Mouse (Mus musculus): ENCODE results near the gene Lrp4.
A peak's percentile ranks its signal among the peaks of the same experiment; 100 is the strongest.

Gene Lrp4

GRCm38 (mm10) chr2:91453231-91454075 is 3.9 kb upstream of the Lrp4 start:
- DNase-seq (ENCODE audit: extremely low read depth, insufficient read length, low spot score): no peak

DNA sequence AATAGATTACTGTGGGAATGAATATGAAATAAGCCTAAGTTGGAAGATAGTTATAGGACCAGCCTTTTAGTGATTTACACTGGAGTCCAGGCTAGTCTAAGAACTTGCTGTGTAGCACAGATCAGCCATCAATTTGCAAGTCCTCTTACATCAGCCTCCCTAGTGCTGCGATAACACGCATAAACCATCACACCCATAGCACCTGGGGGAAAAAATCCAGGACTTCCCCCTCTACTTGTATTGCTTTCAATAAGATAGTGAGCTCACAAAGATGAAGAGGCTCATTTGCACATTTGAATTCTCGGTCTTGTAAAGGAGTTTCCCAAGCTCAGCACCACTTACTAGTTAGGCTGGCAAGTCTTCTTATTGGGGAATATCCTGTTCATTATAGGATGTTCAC is 2.9 kb upstream of the Lrp4 start:
- DNase-seq (ENCODE audit: extremely low read depth, insufficient read length, low spot score): no peak

- DNase-seq (ENCODE audit: extremely low read depth, insufficient read length, low spot score): no peak
These were observed 1.5 kb upstream of the Lrp4 start for GRCm38 (mm10) chr2:91455826-91456225.

- no peak for DNase-seq (ENCODE audit: extremely low read depth, insufficient read length, low spot score)
These were observed 715 bp upstream of the Lrp4 start for GRCm38 (mm10) chr2:91456491-91457100.

- DNase-seq (ENCODE audit: extremely low read depth, insufficient read length, low spot score): no peak
These were observed 443 bp downstream of the Lrp4 start for GRCm38 (mm10) chr2:91457656-91458251.

GRCm38 (mm10) chr2:91458252-91458672 is 951 bp downstream of the Lrp4 start:
- DNase-seq (ENCODE audit: extremely low read depth, insufficient read length, low spot score): no peak

- DNase-seq (ENCODE audit: extremely low read depth, insufficient read length, low spot score): no peak
These were observed 1.5 kb downstream of the Lrp4 start for GRCm38 (mm10) chr2:91458673-91459391.

DNA sequence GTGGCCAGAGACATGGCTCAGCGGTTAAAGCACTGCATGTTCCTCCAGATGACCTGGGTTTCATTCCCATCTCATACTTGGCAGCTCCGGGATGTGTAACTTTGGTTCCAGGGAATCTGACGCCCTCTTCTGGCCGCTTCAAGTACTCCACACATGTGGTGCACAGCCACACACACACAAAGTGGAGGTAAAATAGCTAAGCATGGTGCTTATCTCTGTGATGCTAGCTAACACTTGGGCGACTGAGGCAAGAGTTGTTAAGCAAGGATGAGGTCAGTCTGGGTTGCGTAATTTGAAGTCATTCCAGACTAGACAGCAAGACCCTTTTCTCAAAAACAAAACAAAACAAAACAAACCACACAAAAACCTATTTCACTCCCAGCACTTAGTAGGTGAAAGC is 2.8 kb downstream of the Lrp4 start:
- DNase-seq (ENCODE audit: extremely low read depth, insufficient read length, low spot score): no peak

DNA sequence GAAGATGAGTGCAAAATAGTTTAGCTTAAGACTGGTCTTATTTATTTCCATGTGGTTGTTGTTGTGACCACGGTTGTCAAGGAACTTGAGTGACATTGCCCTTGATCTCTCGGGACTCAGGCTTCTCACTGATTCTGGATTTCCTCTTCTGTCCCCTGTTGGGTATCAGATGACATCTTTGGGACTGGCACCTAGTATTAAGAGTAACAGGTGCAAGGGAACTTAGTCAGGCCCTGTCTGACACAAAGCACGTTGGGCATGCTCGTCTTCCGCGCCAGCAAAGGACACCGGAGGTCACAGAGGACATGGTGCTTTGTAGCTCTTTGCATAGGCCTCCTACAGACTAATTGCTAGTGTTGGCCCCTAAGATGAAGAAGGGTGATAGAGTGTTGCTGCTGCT is 3.5 kb downstream of the Lrp4 start:
- DNase-seq (ENCODE audit: extremely low read depth, insufficient read length, low spot score): no peak

DNA sequence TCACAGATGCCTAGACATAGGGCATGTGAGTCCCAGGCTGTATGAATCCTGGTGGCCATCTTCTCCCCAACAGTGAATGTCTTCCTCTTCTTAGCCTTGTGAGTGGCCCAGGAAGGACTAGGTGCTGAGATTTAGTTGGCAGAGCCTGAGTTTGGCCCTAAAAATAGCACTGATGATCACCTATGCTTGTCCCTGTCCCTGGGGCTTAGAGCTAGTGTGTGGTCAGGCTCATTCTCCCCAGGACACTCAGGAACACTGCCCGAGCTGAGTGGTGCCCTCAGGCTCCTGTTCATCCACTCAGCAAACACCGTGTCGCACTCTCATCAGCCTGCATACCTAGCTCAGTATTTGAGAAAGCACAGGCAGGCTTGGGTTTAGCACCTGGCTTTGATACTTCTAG is 4.0 kb downstream of the Lrp4 start:
- DNase-seq (ENCODE audit: extremely low read depth, insufficient read length, low spot score): no peak

GRCm38 (mm10) chr2:91462196-91462595 is 4.9 kb downstream of the Lrp4 start:
- no peak for DNase-seq (ENCODE audit: extremely low read depth, insufficient read length, low spot score)

DNA sequence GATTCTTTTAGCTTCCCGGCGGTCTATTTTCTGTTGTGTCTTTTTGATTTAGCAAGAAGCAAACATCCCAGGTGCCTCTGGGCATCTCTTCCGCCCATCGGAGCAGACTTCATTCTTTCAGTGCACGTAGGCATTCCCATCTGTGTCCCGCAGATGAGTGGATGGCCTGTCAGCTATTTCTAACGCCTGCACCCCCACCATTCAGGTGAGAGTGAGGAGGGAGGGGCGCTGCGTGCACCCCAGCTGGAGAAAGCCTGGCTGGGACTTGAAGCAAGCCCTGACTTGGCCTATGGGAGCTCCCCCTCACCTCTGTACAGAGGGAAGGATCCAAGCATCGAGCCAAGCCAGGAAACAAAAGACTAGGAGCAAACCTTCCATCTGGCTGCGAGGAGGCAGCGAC is 5.4 kb downstream of the Lrp4 start:
- DNase-seq (ENCODE audit: extremely low read depth, insufficient read length, low spot score): no peak

DNA sequence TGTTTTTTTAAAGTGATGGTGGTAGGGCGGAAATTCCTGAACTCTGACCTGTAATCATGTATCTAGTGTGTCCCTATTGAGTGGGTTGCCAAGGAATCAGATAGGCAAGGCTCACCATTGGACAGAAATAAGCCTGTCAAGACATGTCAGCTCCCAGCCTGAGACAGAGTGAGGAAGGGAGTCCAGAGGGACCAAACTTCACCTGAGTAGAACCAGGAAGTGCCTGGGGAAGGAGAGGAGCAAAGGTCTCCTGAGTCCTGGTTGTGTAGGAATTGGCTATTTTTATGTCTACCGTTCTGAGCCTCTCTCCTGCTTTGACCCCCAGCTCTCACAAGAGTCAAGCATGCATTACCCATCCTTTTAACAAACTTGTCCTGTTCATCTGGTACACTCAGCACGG is 8.6 kb downstream of the Lrp4 start:
- no peak for DNase-seq (ENCODE audit: extremely low read depth, insufficient read length, low spot score)

DNA sequence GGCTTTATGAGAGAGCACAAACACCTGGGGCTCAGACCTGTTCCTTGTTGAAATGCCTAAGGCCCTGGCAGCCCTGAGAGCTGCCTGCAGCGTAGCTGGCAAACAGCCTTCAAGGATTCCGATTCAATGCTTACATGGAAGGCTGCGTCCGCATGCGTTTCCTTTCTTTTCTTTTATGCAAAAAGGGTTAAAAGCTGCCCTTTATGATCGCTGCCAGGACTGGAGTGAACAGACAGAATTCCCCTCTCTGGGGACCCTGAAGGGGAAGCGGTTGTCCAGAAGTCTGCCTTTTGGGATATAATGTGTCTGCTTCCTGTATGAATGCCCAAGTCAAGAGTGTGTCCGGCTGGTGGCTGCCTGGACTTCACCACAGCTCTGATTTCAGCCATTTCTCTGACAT is 10.3 kb downstream of the Lrp4 start:
- DNase-seq (ENCODE audit: extremely low read depth, insufficient read length, low spot score): no peak

DNA sequence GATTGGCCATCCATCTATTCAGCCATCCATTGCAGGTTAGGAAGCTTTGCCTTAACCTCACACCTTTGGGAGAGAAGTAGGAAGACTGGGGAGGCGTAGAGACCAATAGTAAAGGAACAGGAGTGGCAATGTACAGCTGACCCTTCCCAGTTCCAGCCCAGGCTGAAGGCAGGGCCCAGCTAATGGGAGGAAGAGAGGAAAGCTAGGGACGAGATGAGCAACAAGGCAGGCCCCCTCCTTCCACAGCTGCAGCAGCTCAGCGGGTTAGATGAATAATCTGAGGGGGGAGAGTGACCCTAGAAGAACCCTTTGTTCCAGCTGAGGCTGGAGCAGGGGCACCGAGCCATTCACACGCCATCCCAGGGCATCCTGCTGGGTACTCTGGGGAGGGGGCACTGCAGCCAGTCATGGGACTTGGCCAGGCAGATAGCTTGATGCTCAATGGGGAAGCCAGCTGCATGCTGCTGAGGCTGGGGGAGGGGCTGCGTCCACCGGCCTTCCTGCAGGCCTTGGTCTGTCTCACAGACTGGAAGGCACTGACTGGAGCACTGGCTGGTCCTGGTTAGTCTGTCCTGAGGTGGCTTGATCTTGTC is 12.8 kb downstream of the Lrp4 start:
- DNase-seq (ENCODE audit: extremely low read depth, insufficient read length, low spot score): no peak

- DNase-seq (ENCODE audit: extremely low read depth, insufficient read length, low spot score): no peak
These were observed 17.0 kb downstream of the Lrp4 start for GRCm38 (mm10) chr2:91474358-91474757.

DNA sequence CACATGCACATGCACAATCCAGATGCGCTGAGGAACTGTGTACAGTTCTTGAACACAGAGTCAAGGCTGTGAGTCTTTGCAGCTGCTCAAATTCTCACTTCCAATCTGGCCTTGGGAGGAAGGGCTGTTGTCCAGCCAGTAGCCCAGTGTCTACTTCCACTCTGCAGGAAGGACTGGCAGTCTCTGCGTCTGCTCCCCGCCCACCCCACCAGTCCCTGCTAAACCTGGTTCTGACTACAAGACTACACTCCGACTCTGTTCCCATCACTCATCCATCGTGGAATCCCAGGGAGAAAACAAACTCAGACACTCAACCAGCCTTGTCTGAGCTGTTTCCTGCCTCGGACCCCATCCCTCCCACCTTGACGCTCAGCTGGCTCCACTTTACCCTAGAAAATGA is 18.5 kb downstream of the Lrp4 start:
- no peak for DNase-seq (ENCODE audit: extremely low read depth, insufficient read length, low spot score)

DNA sequence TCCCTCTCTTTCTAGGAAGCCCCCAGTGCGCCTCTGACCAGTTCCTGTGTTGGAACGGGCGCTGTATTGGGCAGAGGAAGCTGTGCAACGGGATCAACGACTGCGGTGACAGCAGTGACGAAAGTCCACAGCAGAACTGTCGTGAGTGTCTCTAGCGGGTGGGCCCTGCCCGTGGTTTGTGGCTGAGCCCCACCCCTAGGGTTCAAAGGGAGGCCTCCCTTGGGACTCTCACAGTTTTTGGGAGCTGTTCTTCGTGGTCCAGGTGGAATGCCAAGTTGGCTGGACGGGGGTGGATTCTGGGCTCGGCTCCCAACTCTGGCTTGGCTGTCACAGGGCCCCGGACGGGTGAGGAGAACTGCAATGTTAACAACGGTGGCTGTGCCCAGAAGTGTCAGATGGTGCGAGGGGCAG is 18.9 kb downstream of the Lrp4 start:
- peak; percentile 77 for DNase-seq (ENCODE audit: extremely low read depth, insufficient read length, low spot score)

- no peak for DNase-seq (ENCODE audit: extremely low read depth, insufficient read length, low spot score)
These were observed 19.5 kb downstream of the Lrp4 start for GRCm38 (mm10) chr2:91476841-91477240.

DNA sequence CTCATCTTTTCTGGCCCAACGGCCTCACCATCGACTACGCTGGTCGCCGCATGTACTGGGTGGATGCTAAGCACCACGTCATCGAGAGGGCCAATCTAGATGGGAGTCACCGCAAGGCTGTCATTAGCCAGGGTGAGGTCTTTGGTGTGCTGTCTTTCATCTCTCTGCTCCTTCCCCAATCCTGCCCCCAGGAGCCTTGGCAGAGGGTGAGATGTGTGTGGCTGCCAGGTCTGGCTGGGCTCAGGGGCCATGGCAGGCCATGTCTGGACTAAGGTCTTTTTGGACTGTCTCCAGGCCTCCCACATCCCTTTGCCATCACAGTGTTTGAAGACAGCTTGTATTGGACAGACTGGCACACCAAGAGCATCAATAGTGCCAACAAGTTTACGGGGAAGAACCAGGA is 23.1 kb downstream of the Lrp4 start:
- DNase-seq (ENCODE audit: extremely low read depth, insufficient read length, low spot score): no peak

Measured in 3134 (cell line).